Mouse (Mus musculus): ENCODE measurements at regions not wholly inside any gene's neighbourhood (a gene's known extent, or its start where the extent isn't known, plus 50 kb on each side); places are given as distances from the start of the nearest gene placed in this dataset.

GRCm38 (mm10) chrX:56276348-56276747 is 63.7 kb upstream of the Gm773 start:
- DNase-seq (ENCODE audit: low spot score in 2 of 2): no peak

GRCm38 (mm10) chrX:56274170-56274569 is 61.5 kb upstream of the Gm773 start:
- no peak for DNase-seq (ENCODE audit: low spot score in 2 of 2)

- DNase-seq (ENCODE audit: low spot score in 2 of 2): peak in 1 of 2 experiments; percentile 15
Measured at GRCm38 (mm10) chrX:56269706-56270105, 57.0 kb upstream of the Gm773 start.
